Mouse (Mus musculus) adrenal gland (tissue): ENCODE measurements at regions not wholly inside any gene's neighbourhood (a gene's known extent, or its start where the extent isn't known, plus 50 kb on each side); places are given as distances from the start of the nearest gene placed in this dataset.

ENCODE experiments used
- intact Hi-C: fragments of 180-260 bp; cut with DNase I; formaldehyde crosslinking; loops from one replicate; pipeline ENCODE4 v1.15.1; 2025

- intact Hi-C loops: loop anchor here (10.0 kb wide), 1 partner anchor 388 kb away; the partner anchor contains the start of gene Cited2
Observed at GRCm38 (mm10) chr10:17337217-17337616, 385.8 kb upstream of the Cited2 start.

- intact Hi-C loops: no loop called here
Observed at GRCm38 (mm10) chr10:17343829-17344228, 379.2 kb upstream of the Cited2 start.

DNA sequence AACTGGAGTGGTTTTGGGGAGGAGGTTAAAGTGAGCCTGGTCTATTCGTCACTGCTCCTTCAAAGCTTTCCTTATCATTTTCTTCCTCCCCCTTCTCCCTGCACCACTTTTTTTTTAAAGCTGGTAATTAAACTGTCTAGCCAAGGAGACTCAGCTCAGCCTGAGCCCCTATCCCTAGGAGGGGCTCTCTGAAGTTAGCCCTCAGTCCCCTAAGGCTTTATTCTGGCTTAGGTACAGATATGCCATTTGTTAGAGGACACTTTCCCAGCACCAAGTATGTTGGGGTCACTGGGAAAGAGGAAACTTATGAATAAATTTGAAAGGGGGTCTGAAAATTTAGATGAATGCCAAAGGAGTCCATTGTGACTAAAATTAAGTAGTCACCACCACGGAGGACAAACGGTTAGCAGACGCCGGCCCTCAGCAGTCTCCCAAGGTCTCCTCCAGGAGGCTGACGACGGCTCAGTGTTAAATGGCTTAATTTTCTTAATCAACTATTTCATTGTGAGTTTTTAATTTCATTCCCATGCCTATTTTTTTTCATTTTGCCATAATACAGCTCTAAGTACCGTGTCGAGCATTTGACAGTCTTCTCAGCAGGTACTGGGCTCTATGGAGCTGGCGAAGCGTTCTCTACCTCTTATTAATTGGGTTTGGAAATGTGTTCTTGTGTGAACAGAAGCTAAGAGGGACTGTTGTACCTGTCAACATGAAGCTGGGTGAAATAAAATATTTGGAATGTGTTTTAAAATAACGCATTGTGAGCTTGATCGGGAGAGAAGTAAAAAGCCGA is 370.6 kb upstream of the Cited2 start:
- intact Hi-C loops: no loop called here

- intact Hi-C loops: no loop called here
Observed at GRCm38 (mm10) chr10:17355476-17355875, 367.5 kb upstream of the Cited2 start.

- intact Hi-C loops: no loop called here
Observed at GRCm38 (mm10) chr10:17356041-17356440, 367.0 kb upstream of the Cited2 start.

GRCm38 (mm10) chr10:17362643-17363042 is 360.4 kb upstream of the Cited2 start:
- intact Hi-C loops: no loop called here

DNA sequence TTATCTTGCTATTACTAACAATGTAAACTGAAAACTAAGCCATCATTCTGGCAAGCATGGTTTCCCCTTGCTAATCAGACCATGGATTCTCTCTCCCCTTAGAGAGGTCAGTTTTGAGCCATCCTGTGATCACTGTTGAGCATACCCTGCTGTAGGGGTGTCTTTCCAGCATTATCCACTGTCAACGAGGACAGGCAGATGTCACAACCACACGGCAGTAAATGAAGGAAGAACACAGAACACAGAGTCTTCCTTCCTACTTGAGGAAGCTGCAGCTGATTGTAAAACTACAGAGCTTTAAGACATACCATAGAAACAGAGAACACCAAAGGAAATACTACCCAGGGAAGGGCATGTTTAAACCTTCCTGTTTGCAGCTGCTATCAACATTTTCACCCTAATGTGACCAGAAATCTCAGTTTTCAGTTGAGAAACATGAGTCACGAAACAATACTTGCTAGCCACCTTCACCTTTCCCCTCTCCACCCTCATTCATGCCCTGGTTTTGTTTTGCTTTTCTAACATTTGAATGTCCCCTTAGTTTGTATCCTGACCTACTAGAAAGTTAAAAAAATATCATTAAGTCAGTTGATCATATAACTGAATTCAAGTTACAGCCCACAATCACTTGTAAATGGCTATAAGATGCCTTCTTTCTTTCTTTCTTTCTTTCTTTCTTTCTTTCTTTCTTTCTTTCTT is 356.8 kb upstream of the Cited2 start:
- intact Hi-C loops: no loop called here

DNA sequence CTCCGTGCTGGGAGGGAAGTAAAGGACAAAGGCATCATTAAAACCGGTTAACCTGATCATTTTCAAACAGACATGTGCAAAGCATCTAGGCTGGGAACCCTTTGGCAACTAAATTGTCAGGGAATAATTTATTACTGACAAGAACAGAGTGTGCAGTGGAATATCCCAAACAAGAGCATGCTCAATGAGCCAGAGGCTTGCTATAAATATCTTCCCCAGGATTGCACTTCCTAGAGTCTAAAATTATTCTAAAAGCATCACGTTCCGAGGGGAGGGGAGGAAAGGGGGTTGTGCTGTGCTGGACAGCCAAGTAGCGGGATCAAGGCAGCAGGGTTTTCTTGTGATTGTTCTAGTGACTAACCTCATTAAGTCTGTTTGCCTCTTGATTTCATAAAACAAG is 356.0 kb upstream of the Cited2 start:
- intact Hi-C loops: no loop called here

GRCm38 (mm10) chr10:17367430-17367829 is 355.6 kb upstream of the Cited2 start:
- intact Hi-C loops: no loop called here

GRCm38 (mm10) chr10:17368636-17369035 is 354.4 kb upstream of the Cited2 start:
- intact Hi-C loops: no loop called here

- intact Hi-C loops: no loop called here
Observed at GRCm38 (mm10) chr10:17372905-17373304, 350.1 kb upstream of the Cited2 start.

DNA sequence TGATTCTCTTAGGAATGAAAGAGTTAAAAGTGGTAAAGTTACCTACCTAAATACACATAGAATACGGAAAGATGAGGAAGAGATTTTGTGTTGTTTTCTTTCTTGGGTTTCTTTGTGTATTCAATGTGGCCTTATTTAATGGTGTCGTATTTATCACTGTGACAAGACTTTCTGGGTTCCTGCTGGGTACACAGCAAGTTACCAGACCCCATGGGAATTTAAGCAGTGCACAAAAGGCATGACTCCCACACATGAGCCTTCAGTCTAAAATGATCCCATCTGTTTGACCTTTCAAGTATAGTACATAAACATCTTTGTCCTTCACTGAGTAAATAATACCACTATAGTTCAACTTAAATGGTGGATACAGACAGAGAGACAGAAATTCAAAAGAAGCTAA is 349.0 kb upstream of the Cited2 start:
- intact Hi-C loops: no loop called here

DNA sequence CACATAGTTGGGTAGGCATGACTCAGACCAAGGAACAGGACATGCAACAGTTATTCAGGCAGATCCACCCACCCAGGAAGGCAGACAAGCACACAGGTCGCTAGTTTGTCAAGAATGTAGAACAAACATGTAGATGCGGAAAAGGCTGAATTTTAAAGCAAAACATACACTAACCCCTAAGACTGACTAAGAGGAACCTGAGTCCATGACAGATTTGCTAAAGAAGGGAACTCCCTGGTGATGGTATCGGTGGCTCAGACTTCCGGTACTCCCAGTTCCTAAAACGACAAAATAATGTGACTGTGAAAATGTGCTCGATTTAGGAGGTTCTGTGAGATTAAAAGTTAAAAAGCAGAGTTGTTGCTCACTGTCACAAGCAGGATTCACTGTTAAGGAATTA is 340.0 kb upstream of the Cited2 start:
- intact Hi-C loops: no loop called here

GRCm38 (mm10) chr10:17385181-17385580 is 337.8 kb upstream of the Cited2 start:
- intact Hi-C loops: no loop called here

DNA sequence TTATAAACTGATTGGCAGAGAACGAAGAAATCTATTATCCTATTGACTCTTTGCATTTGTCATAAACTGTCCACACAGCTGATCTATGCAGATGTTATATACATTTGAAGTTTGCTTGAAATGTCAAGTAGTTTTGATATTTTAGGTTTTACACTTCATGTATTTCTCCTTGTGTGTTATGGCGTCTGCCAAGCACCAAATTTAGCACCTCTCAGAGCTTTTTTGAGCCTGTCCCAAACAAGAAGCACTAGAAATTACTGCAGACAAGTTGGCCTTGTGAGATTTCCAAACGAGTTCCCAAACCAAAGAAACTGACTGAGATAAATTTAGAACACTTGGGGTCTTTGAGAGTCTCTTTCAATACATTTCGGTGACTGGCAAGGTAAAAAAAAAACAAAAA is 335.7 kb upstream of the Cited2 start:
- intact Hi-C loops: no loop called here

DNA sequence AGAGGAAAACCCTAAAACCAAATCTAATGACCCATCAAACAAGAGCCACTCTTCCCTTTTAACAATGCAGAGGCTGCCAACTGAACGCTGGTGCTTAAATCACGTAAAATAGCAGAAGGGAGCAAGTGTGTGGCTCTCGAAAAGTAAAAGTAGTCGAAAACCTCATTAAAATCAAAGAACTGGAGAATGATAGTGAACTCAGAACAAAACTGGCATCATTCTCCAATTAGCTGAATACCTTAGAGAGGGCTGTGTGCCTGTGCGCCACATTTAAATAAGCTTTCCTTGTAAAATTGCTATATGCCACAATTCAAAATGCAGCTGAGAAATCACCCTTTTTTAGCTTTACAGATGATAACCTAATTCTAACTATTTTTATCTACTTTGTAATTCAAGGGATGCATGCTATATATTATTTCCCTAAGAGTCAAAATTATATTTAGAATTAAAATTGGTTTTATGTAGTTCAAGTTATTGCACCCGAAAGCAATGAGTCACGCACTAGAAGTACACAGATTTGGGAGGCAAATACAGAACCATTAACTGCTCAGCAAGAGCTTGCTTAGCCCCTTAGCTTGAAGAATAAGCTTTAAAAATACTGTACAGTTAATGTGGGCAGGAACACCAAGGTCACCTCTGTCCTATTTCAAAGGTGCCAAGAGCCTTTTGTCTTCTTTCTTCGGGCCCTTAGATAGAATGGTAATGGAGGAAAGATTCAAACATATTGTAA is 327.4 kb upstream of the Cited2 start:
- intact Hi-C loops: no loop called here

GRCm38 (mm10) chr10:17403899-17404298 is 319.1 kb upstream of the Cited2 start:
- intact Hi-C loops: no loop called here

GRCm38 (mm10) chr10:17407854-17408606 is 315.0 kb upstream of the Cited2 start:
- intact Hi-C loops: no loop called here

DNA sequence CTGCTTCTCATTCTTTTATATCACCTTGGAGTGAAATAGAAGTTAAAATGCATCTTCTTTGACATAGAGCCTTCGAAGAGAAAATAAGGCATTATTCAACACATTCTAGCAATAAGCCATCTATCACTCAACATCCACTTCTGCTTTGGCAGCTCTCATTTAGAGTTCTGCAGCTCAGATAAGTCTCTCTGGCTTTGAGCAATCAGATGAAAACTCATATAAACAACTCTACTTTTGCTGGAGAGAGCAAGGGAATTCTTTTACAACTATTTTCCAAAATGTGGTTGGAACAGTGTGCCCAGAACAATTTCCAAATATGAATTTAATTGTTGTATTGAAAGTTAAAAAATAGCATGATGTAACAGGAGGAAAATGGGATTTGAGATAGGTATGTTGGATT is 314.2 kb upstream of the Cited2 start:
- intact Hi-C loops: no loop called here

GRCm38 (mm10) chr10:17411300-17411987 is 311.6 kb upstream of the Cited2 start:
- intact Hi-C loops: loop anchor here (5.0 kb wide), 2 partner anchors 71 to 311 kb away; partner anchors contain the start of gene Cited2

DNA sequence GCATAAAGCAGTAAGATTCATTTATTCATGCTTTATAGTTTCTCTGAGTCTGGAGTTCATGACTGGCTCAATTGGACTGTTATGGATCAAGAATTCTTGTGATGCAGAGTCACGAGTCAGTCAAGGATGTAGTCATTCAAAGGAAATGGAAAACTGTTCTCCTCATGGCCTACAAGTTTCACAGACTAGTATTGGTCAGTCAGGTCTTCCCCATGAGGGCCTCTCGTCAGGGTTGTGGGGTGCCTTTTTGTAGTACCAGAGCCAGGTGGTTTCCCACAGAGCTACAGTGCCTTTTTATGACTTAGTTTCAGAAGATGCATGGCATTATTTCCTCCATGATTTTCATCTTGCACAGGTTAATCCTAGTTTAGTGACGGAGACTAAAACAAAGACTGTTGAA is 307.9 kb upstream of the Cited2 start:
- intact Hi-C loops: no loop called here
